Mouse (Mus musculus) embryonic facial prominence, embryonic 10.5 days (tissue): ENCODE results near the gene Fut1. TPM values are rescaled to one million over a fixed set of nuclear protein-coding genes. Genes with fewer than 3 reads are reported as not detected.

ENCODE experiments used
- DNase-seq: peaks from one replicate; pipeline ENCODE4 v3.0.0-alpha.2; 2017; ENCODE audit warnings: low spot score
- H3K27ac ChIP-seq: fragments of 300-500 bp; sonication (generic); replicated peaks from 2 replicates; pipeline ENCODE4 v1.5.1; 2016; ENCODE audit warnings: mild to moderate bottlenecking
- H3K27me3 ChIP-seq: fragments of 300-500 bp; sonication (generic); replicated peaks from 2 replicates; pipeline ENCODE4 v1.6.1; 2016; ENCODE audit warnings: low read depth, mild to moderate bottlenecking; ENCODE audit not compliant: poor library complexity, severe bottlenecking
- H3K36me3 ChIP-seq: fragments of 300-500 bp; sonication (generic); replicated peaks from 2 replicates; pipeline ENCODE4 v1.6.1; 2016; ENCODE audit warnings: mild to moderate bottlenecking, moderate library complexity
- H3K4me1 ChIP-seq: fragments of 300-500 bp; sonication (generic); 2 replicates; pipeline ENCODE4 v1.6.1; 2016
- H3K4me3 ChIP-seq: fragments of 300-500 bp; sonication (generic); 2 replicates; pipeline ENCODE4 v1.5.1; 2016; ENCODE audit warnings: mild to moderate bottlenecking, moderate library complexity
- H3K9me3 ChIP-seq: fragments of 300-500 bp; sonication (generic); 2 replicates; pipeline ENCODE4 v1.6.1; 2016; ENCODE audit warnings: mild to moderate bottlenecking
- WGBS: fragments of 180-500 bp; shearing (Covaris S2); methylation state at CpG from one replicate; pipeline ENCODE4 v1.1.7; 2016; 5-methylcytosine and 5-hydroxymethylcytosine counted together
- polyA plus RNA-seq: library from polyadenylated mRNA; unstranded; fragments of >200 nt; fragmentation: Nextera tagmentation; extraction: Ambion mirVana; gene quantifications from 2 replicates; pipeline ENCODE4 v1.2.1, GENCODE M21; 2016

Fut1 gene
- 0.07 and 0.44 TPM in 2 replicates for polyA plus RNA-seq

- peak; percentile 54 for DNase-seq
- 6% methylated on average over 31 of the region's 31 CpGs for WGBS
- H3K4me1 ChIP-seq, result peaks cover 21% of the 10 kb centered on the region
- peaks cover 66% of the 10 kb centered on the region for H3K27me3 ChIP-seq
- H3K9me3 ChIP-seq, result no peaks in the 10 kb centered on the region
- H3K36me3 ChIP-seq, result no peaks in the 10 kb centered on the region
- H3K27ac ChIP-seq, result 0 out of 2 replicates have a peak within 1 kb of the TSS, but pooled peaks have one; percentile 44
- H3K4me3 ChIP-seq, result peak within 1 kb of the TSS; percentile 45
Measured at GRCm38 (mm10) chr7:45617042-45617695, at the start of gene Fut1. Fut1 (plus strand) TSS chr7:45617289.

- Histone ChIP-seq H3K4me1 (peaks cover 43% of the 10 kb centered on the region), H3K9me3 (no peaks in the 10 kb centered on the region), H3K4me3 (peak overlapping the region; percentile 62), H3K27ac (peak overlapping the region; percentile 87), H3K27me3 (no peaks in the 10 kb centered on the region), H3K36me3 (no peaks in the 10 kb centered on the region)
- WGBS, result 1% methylated on average over 24 of the region's 24 CpGs
- peak; percentile 95 for DNase-seq
Measured at GRCm38 (mm10) chr7:45567780-45568516, 49.1 kb upstream of the Fut1 start.

GRCm38 (mm10) chr7:45568601-45569473 lies 48.3 kb upstream of the Fut1 start:
- Histone ChIP-seq H3K36me3 (peaks cover 3% of the 10 kb centered on the region; the same call in 1 of the 2 replicates), H3K9me3 (no peaks in the 10 kb centered on the region), H3K4me1 (peaks cover 43% of the 10 kb centered on the region), H3K27ac (peak overlapping the region; percentile 87), H3K27me3 (no peaks in the 10 kb centered on the region), H3K4me3 (peak overlapping the region; percentile 62)
- no peak for DNase-seq
- 78% methylated on average over 10 of the region's 10 CpGs for WGBS

GRCm38 (mm10) chr7:45570103-45570741 lies 46.9 kb upstream of the Fut1 start, which contains the start of gene Bcat2:
Bcat2 (plus strand) TSS chr7:45570153.
- under 1% methylated on average over 42 of the region's 42 CpGs for WGBS
- Histone ChIP-seq H3K36me3 (peaks cover 5% of the 10 kb centered on the region; the same call in 1 of the 2 replicates), H3K4me3 (peak within 1 kb of the TSS; percentile 85), H3K27me3 (no peaks in the 10 kb centered on the region), H3K27ac (peak within 1 kb of the TSS; percentile 94), H3K4me1 (peaks cover 47% of the 10 kb centered on the region), H3K9me3 (no peaks in the 10 kb centered on the region)
- DNase-seq, result peak; percentile 88

- peak overlapping the region; percentile 35 for H3K27ac ChIP-seq
- peaks cover 47% of the 10 kb centered on the region for H3K4me1 ChIP-seq
- 0 out of 2 replicates have a peak overlapping the region, but pooled peaks have one; percentile 26 for H3K4me3 ChIP-seq
- H3K27me3 ChIP-seq, result no peaks in the 10 kb centered on the region
- 39% methylated on average over 1 of the region's 1 CpGs for WGBS
- no peak for DNase-seq
- no peaks in the 10 kb centered on the region for H3K9me3 ChIP-seq
- H3K36me3 ChIP-seq, result peaks cover 20% of the 10 kb centered on the region
Measured at GRCm38 (mm10) chr7:45571966-45572365, 45.1 kb upstream of the Fut1 start.

- peaks cover 40% of the 10 kb centered on the region for H3K36me3 ChIP-seq
- 87% methylated on average over 8 of the region's 8 CpGs for WGBS
- H3K27ac ChIP-seq, result no peak overlapping the region
- peaks cover 29% of the 10 kb centered on the region for H3K4me1 ChIP-seq
- no peaks in the 10 kb centered on the region for H3K27me3 ChIP-seq
- no peak overlapping the region for H3K4me3 ChIP-seq
- DNase-seq, result no peak
- H3K9me3 ChIP-seq, result no peaks in the 10 kb centered on the region
Measured at GRCm38 (mm10) chr7:45573954-45574353, 43.1 kb upstream of the Fut1 start.

- peaks cover 29% of the 10 kb centered on the region for H3K4me1 ChIP-seq
- no peak for DNase-seq
- H3K36me3 ChIP-seq, result peaks cover 44% of the 10 kb centered on the region
- no peaks in the 10 kb centered on the region for H3K9me3 ChIP-seq
- 86% methylated on average over 15 of the region's 15 CpGs for WGBS
- no peak overlapping the region; the same call in 1 of the 2 replicates for H3K27ac ChIP-seq
- H3K27me3 ChIP-seq, result no peaks in the 10 kb centered on the region
- no peak overlapping the region for H3K4me3 ChIP-seq
Measured at GRCm38 (mm10) chr7:45574472-45575379, 42.4 kb upstream of the Fut1 start.

GRCm38 (mm10) chr7:45585923-45586322 lies 31.2 kb upstream of the Fut1 start:
- 90% methylated on average over 6 of the region's 6 CpGs for WGBS
- Histone ChIP-seq H3K27ac (no peak overlapping the region), H3K4me1 (peaks cover 11% of the 10 kb centered on the region; the same call in 1 of the 2 replicates), H3K4me3 (no peak overlapping the region), H3K9me3 (no peaks in the 10 kb centered on the region), H3K36me3 (peaks cover 53% of the 10 kb centered on the region), H3K27me3 (no peaks in the 10 kb centered on the region)
- no peak for DNase-seq

- Histone ChIP-seq H3K9me3 (no peaks in the 10 kb centered on the region), H3K36me3 (peaks cover 45% of the 10 kb centered on the region), H3K27me3 (no peaks in the 10 kb centered on the region), H3K27ac (no peak overlapping the region), H3K4me1 (peaks cover 11% of the 10 kb centered on the region; the same call in 1 of the 2 replicates), H3K4me3 (no peak overlapping the region)
- 94% methylated on average over 23 of the region's 23 CpGs for WGBS
- no peak for DNase-seq
Measured at GRCm38 (mm10) chr7:45587631-45588592, 29.2 kb upstream of the Fut1 start.

GRCm38 (mm10) chr7:45589173-45589572 lies 27.9 kb upstream of the Fut1 start:
- H3K4me3 ChIP-seq, result peak overlapping the region; percentile 53

More at GRCm38 (mm10) chr7:45589173-45589572, 27.9 kb upstream of the Fut1 start:
- Histone ChIP-seq H3K36me3 (peaks cover 39% of the 10 kb centered on the region), H3K27me3 (no peaks in the 10 kb centered on the region), H3K27ac (peak overlapping the region; percentile 57), H3K4me1 (peaks cover 11% of the 10 kb centered on the region; the same call in 1 of the 2 replicates), H3K9me3 (no peaks in the 10 kb centered on the region)
- 7% methylated on average over 19 of the region's 19 CpGs for WGBS
- peak; percentile 93 for DNase-seq
